Mouse (Mus musculus) midbrain, embryonic 15.5 days (tissue): ENCODE measurements around the gene Gm20716. TPM values are rescaled to one million over a fixed set of nuclear protein-coding genes. Genes with fewer than 3 reads are reported as not detected.
A peak's percentile ranks its signal among the peaks of the same experiment; 100 is the strongest.

Source experiments
- ATAC-seq: fragments of 200-750 bp; cut with Nextera tagmentation; replicated peaks from 2 replicates; pipeline ENCODE4 v1.8.0; 2017; ENCODE audit warnings: moderate TSS enrichment
- H3K27ac ChIP-seq: fragments of 300-500 bp; sonication (generic); 2 replicates; pipeline ENCODE4 v1.5.1; 2015; ENCODE audit warnings: mild to moderate bottlenecking, inconsistent platforms
- H3K27me3 ChIP-seq: fragments of 300-500 bp; sonication (generic); replicated peaks from 2 replicates; pipeline ENCODE4 v1.6.1; 2015; ENCODE audit warnings: inconsistent platforms
- H3K36me3 ChIP-seq: fragments of 300-500 bp; sonication (generic); replicated peaks from 2 replicates; pipeline ENCODE4 v1.6.1; 2015; ENCODE audit warnings: inconsistent platforms
- H3K4me1 ChIP-seq: fragments of 300-500 bp; sonication (generic); 2 replicates; pipeline ENCODE4 v1.6.1; 2015; ENCODE audit warnings: inconsistent platforms
- H3K4me2 ChIP-seq: fragments of 300-500 bp; sonication (generic); 2 replicates; pipeline ENCODE4 v1.6.1; 2015; ENCODE audit warnings: inconsistent platforms, mild to moderate bottlenecking, moderate library complexity
- H3K4me3 ChIP-seq: fragments of 300-500 bp; sonication (generic); 2 replicates; pipeline ENCODE4 v1.5.1; 2015; ENCODE audit warnings: mild to moderate bottlenecking, inconsistent platforms
- H3K9ac ChIP-seq: fragments of 300-500 bp; sonication (generic); 2 replicates; pipeline ENCODE4 v1.6.1; 2015; ENCODE audit warnings: mild to moderate bottlenecking, inconsistent platforms
- H3K9me3 ChIP-seq: fragments of 300-500 bp; sonication (generic); 2 replicates; pipeline ENCODE4 v1.6.1; 2016; ENCODE audit warnings: inconsistent platforms
- WGBS: fragments of 180-500 bp; shearing (Covaris S2); methylation state at CpG from one replicate; pipeline ENCODE4 v1.1.7; 2015; ENCODE audit warnings: mixed read lengths; 5-methylcytosine and 5-hydroxymethylcytosine counted together
- polyA plus RNA-seq: library from polyadenylated mRNA; unstranded; fragments of >200 nt; fragmentation: Nextera tagmentation; extraction: Ambion mirVana; gene quantifications from 2 replicates; pipeline ENCODE4 v1.2.1, GENCODE M21; 2015

Gene Gm20716
- polyA plus RNA-seq, 1 experiment from 2014 or later = 26.1 TPM

DNA sequence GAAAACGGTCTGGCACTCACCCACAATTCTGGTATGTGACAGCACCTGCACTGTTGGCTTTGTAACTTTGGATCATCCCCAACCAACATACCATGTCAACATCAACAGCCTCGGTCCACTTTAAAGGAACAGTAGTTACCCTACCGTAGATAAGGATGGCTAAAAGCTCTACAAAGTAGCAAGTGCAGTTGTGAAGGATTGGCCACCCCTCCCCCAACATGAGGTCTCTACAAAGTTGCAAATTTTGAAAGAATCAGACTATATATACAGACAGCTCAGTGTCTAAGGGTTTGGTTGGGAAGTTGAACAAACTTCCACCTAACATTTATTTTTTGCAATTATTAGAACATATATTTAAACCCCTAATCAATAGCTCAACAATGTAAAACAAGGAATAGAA, 22.3 kb downstream of the Gm20716 start:
- Histone ChIP-seq H3K4me2 (no peak overlapping the region), H3K9me3 (no peaks in the 10 kb centered on the region), H3K27ac (peak overlapping the region; percentile 99), H3K4me3 (no peak overlapping the region), H3K9ac (no peak overlapping the region), H3K27me3 (no peaks in the 10 kb centered on the region), H3K36me3 (peaks cover 33% of the 10 kb centered on the region), H3K4me1 (peaks cover 24% of the 10 kb centered on the region)
- 94% methylated on average over 3 of the region's 3 CpGs for WGBS
- no peak for ATAC-seq

DNA sequence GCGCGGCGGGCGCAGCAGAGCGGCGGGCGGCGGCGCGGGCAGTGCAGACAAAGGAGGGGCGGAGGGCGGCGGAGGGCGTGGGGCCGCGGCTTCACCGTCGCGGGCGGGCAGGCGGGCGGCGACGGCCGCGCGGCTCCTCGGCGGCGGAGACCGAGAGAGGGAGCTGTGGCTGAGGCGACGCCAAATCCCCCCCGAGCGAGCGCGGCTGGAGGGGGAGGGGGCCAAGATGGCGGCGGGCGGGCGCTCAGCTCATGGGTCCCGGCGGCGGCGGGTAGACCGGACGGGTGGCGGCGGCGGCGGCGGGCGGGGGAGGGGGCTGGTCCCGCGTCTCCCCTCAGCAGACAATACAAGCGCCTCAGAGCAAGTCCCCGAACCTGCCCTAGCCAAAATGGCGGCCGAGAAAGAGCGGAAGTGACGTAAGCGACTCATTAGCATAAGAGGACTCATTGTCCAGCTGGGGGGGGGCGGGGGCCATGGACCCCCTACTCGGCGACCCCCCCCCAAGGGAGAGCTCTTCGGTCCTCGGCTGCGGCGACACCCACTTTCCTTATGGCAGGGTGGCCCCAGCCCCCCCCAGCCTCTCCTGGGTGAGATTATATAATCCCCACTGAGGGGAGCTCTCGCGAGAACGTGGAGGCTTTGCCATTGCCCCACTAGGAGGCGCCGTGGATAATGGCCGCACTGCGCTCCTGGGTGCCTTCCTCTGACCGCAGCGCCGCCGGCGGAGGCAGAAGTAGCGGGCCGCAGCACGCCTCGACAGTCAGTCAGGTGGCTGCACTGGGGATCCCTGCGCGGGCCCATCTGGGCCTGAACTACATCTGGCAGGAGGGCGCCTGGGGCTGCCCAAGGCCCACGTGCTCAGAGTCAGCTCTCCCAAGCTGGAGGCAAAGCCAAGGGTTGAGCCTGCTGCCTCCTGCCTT, 23.2 kb downstream of the Gm20716 start, which contains the start of gene Adnp:
Adnp (minus strand) TSS at position 388 of the 920 bp plus-strand sequence.
- Histone ChIP-seq H3K9me3 (no peaks in the 10 kb centered on the region), H3K9ac (peak within 1 kb of the TSS; percentile 100), H3K27ac (peak within 1 kb of the TSS; percentile 99), H3K36me3 (peaks cover 24% of the 10 kb centered on the region), H3K4me2 (peak within 1 kb of the TSS; percentile 70), H3K4me3 (peak within 1 kb of the TSS; percentile 83), H3K27me3 (no peaks in the 10 kb centered on the region), H3K4me1 (peaks cover 24% of the 10 kb centered on the region)
- WGBS = under 1% methylated on average over 47 of the region's 89 CpGs
- ATAC-seq = peak; percentile 88

DNA sequence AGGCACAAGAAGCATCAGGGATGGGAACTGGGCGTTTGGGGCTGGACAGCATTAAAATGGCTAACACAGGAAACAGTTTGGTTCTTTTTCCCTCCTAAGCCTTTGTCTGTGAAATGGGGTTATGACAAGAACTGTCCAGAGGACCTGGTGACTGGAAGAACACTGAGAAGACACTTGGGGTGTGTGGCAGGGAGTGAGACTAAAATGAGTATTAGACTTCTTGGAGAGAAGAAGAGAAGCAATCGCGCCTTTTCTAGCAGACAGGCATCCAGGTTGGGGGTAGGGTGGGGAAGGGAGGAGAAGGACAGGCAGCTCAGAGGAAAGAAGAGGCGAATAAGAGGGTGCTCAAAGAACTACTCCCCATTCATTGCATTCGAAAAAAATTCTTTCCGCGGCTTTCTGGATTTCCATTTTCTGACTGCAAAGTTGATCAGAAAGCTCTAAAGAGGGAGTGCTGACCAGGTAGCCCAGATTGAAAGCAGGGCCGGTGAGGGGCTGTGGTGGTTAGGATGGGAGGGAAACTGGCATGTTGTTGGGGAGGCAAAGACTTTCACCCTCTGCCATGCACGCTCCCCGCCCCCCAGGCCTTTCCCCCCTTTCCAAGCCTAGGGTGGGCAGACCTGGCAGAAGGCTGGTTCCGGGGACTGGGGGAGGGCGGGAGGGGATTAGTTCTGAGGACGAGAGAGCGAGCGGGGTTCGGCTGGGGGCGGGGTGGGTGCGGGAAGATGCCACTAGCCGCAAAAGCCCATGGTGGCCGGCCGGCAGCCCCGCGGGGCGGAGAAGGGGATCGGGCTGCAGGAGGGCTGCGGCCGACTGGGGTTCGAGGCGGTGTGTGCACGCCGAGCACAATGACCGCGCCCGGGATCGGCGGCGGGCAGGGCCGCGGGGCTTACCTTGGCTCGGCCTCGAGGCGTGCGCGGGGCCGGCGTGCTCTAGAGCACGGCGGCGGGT, 24.2 kb downstream of the Gm20716 start:
- H3K27ac ChIP-seq = peak overlapping the region; percentile 99
- peak overlapping the region; percentile 70 for H3K4me2 ChIP-seq
- no peaks in the 10 kb centered on the region for H3K27me3 ChIP-seq
- under 1% methylated on average over 45 of the region's 49 CpGs for WGBS
- no peaks in the 10 kb centered on the region for H3K9me3 ChIP-seq
- peak; percentile 31 for ATAC-seq
- H3K4me3 ChIP-seq = peak overlapping the region; percentile 83
- H3K9ac ChIP-seq = peak overlapping the region; percentile 100
- peaks cover 31% of the 10 kb centered on the region for H3K4me1 ChIP-seq
- peaks cover 13% of the 10 kb centered on the region for H3K36me3 ChIP-seq

DNA sequence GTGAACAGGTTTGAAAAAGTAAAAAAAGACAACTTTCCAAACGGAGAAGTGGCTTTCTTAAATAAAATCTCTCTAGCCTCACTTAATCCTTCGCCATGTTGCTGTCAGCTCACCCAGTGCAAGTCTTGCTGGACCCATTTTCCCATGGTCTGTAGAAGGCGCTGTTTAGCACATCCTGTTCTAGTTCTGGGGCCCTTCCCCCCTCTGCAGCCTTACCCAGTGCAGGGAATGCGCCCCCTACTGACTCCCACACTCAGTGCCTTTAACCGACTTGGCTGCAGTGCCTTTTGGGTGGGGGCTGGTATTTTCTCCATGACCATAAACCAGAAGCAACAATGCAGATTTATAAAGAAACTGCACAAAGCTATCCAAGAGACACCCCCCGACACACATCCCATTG, 24.9 kb downstream of the Gm20716 start:
- peaks cover 38% of the 10 kb centered on the region for H3K4me1 ChIP-seq
- H3K4me3 ChIP-seq = peak overlapping the region; percentile 83
- WGBS = 2% methylated on average over 6 of the region's 6 CpGs
- H3K27ac ChIP-seq = peak overlapping the region; percentile 99
- H3K27me3 ChIP-seq = no peaks in the 10 kb centered on the region
- ATAC-seq = peak; percentile 33; the same call in 1 of the 2 replicates
- H3K36me3 ChIP-seq = peaks cover 7% of the 10 kb centered on the region
- H3K9ac ChIP-seq = peak overlapping the region; percentile 100
- H3K4me2 ChIP-seq = peak overlapping the region; percentile 70
- H3K9me3 ChIP-seq = no peaks in the 10 kb centered on the region

DNA sequence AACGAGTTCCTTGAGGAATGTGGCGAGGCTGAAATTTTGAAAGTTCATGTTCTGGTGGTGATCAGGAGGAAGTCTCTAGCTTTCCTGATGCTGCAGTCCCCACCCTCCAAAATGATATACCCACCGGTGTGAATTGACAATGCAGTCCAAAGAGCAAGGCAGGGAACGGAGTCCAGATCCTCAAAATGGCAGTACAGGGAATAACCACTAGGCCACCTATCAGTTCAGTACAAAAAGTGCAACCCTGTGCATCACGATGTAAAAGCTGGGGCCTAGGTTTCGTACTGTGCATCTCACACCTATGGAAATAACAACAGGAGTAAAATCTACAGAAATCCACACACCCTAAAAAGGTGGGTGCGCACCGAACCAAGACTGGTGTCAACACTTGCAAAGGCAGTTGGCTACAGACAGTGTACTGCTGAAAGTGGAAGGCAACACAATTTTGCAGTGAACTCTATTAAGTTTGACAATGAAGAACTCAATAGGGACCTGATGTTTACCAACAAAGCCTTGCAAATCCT, 25.6 kb downstream of the Gm20716 start:
- Histone ChIP-seq H3K9ac (0 out of 2 replicates have a peak overlapping the region, but pooled peaks have one; percentile 100), H3K36me3 (0 out of 2 replicates have a peak, but pooled peaks cover 4% of the 10 kb centered on the region), H3K4me1 (peaks cover 45% of the 10 kb centered on the region), H3K27ac (no peak overlapping the region), H3K9me3 (no peaks in the 10 kb centered on the region), H3K4me3 (peak overlapping the region; percentile 83), H3K4me2 (peak overlapping the region; percentile 70), H3K27me3 (no peaks in the 10 kb centered on the region)
- 88% methylated on average over 8 of the region's 8 CpGs for WGBS
- no peak for ATAC-seq

DNA sequence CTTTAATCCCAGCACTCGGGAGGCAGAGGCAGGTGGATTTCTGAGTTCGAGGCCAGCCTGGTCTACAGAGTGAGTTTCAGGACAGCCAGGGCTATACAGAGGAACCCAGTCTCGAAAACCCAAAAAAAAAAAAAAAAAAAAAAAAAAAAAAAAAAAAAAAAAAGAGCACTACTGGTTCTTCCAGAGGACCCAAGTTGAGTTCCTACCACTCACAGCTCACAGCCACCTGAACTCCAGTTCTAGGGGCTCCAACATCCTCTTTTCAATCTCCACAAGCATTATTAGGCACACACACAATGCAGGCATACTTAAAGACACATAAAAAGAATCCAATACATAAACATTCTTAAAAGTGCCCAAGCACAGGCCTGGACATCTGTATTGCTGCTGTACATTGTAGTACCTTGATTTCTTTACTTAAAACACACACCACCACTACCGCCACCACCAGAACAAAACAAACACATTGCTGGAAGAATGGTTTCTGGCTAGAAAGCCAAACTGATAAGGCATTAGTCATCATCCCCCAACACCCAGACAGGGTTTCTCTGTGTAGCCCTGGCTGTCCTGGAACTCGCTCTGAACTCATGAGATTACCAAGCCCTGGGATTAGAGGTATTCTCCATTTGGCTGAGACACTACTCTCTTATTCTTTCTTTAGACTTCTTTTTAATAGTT, 30.0 kb downstream of the Gm20716 start:
- no peaks in the 10 kb centered on the region for H3K27me3 ChIP-seq
- H3K27ac ChIP-seq = no peak overlapping the region
- peaks cover 77% of the 10 kb centered on the region for H3K4me1 ChIP-seq
- peak overlapping the region; percentile 22 for H3K4me2 ChIP-seq
- H3K4me3 ChIP-seq = no peak overlapping the region
- ATAC-seq = no peak
- no peaks in the 10 kb centered on the region for H3K9me3 ChIP-seq
- 83% methylated on average over 5 of the region's 5 CpGs for WGBS
- 0 out of 2 replicates have a peak, but pooled peaks cover 4% of the 10 kb centered on the region for H3K36me3 ChIP-seq
- H3K9ac ChIP-seq = no peak overlapping the region

DNA sequence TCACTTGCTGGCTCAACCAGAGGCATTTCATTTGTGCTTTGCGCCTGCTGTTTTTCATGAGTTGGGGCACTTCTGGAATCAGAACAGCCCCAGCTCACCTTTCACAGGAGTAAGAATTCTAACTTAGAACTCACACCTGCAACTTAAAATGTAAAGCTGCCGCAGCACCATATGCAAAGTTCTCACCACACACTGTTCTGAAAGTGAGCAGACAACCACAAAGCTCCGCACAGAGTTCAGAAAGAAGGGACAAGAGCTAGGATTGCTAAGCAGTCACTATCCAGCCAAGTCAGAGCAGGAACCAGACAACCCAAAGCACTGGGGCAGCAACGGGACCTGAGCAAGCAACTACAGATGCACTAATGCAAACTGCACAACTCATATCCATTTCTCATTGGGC, 30.7 kb downstream of the Gm20716 start:
- no peaks in the 10 kb centered on the region for H3K27me3 ChIP-seq
- peak overlapping the region; percentile 22; the same call in 1 of the 2 replicates for H3K4me2 ChIP-seq
- H3K27ac ChIP-seq = no peak overlapping the region
- ATAC-seq = no peak
- no peak overlapping the region for H3K9ac ChIP-seq
- no peaks in the 10 kb centered on the region for H3K9me3 ChIP-seq
- WGBS = 81% methylated on average over 4 of the region's 4 CpGs
- 0 out of 2 replicates have a peak, but pooled peaks cover 4% of the 10 kb centered on the region for H3K36me3 ChIP-seq
- H3K4me1 ChIP-seq = peaks cover 76% of the 10 kb centered on the region
- H3K4me3 ChIP-seq = no peak overlapping the region

DNA sequence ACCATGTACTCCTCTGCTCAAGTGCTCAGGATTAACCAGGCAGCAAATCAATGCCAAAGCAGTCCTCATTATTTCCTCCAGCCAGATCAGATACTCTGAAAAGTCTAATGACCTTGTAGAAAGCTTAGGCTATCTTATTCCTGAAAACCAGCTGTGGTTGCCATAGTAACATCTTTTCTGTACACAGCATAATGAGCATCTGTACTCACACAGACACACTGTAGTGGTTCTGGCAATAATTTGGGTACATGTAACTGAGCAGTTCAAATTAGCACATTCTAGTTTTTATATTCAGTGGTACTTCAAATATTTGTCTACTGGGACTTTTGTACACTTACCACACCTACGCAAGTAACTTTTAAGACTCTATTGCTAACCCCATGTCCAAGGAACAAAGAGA, 31.7 kb downstream of the Gm20716 start:
- Histone ChIP-seq H3K9me3 (no peaks in the 10 kb centered on the region), H3K4me3 (no peak overlapping the region), H3K9ac (no peak overlapping the region), H3K4me1 (peaks cover 74% of the 10 kb centered on the region), H3K36me3 (0 out of 2 replicates have a peak, but pooled peaks cover 2% of the 10 kb centered on the region), H3K27me3 (no peaks in the 10 kb centered on the region), H3K27ac (no peak overlapping the region), H3K4me2 (peak overlapping the region; percentile 8; the same call in 1 of the 2 replicates)
- WGBS = 76% methylated on average over 1 of the region's 1 CpGs
- peak; percentile 51; the same call in 1 of the 2 replicates for ATAC-seq

DNA sequence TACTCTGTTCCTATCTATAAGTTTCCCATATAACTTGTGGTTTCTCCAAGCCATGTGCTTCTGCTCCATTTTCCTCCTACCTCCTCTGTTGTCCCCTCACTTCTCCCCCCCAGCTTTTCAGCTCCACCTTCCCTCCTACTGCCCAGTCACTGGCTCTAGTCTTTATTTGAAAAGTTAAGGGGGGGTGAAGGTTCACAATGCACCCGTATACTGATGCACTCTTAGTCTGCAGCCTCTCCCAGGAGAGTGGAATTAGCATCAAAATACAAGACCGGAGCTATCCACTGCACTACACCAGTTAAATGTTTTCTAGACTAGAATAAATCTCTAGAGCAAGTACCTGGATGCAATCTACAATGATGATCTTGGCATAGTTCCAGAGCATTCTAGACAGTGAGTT, 34.4 kb downstream of the Gm20716 start:
- peaks cover 76% of the 10 kb centered on the region for H3K4me1 ChIP-seq
- H3K36me3 ChIP-seq = no peaks in the 10 kb centered on the region
- H3K4me2 ChIP-seq = no peak overlapping the region
- no peaks in the 10 kb centered on the region for H3K9me3 ChIP-seq
- no peak overlapping the region for H3K4me3 ChIP-seq
- 21% methylated on average over 2 of the region's 2 CpGs for WGBS
- H3K27me3 ChIP-seq = no peaks in the 10 kb centered on the region
- H3K9ac ChIP-seq = no peak overlapping the region
- H3K27ac ChIP-seq = no peak overlapping the region
- no peak for ATAC-seq

DNA sequence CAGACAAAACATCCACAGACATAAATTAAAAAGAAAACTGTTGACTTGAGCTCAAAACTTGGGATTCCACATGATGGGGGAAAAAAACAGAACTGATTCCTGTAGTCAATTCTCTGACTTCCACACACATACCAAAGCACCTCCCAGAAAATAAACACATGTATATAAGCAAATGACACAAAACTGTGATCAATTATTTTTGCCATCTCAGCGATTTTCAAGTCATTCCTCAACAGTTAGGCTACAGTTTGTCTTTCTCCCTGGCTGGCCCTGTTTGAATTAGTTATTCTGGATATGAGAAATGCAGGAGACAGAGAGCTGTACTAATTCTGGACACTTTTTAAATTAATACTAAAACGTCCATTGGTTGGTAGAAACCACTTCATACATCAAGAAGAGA, 36.5 kb downstream of the Gm20716 start:
- no peaks in the 10 kb centered on the region for H3K36me3 ChIP-seq
- H3K27ac ChIP-seq = no peak overlapping the region
- H3K4me2 ChIP-seq = no peak overlapping the region
- no peaks in the 10 kb centered on the region for H3K27me3 ChIP-seq
- ATAC-seq = no peak
- H3K4me3 ChIP-seq = no peak overlapping the region
- peaks cover 73% of the 10 kb centered on the region for H3K4me1 ChIP-seq
- H3K9me3 ChIP-seq = no peaks in the 10 kb centered on the region
- WGBS = 79% methylated on average over 2 of the region's 2 CpGs
- no peak overlapping the region for H3K9ac ChIP-seq

DNA sequence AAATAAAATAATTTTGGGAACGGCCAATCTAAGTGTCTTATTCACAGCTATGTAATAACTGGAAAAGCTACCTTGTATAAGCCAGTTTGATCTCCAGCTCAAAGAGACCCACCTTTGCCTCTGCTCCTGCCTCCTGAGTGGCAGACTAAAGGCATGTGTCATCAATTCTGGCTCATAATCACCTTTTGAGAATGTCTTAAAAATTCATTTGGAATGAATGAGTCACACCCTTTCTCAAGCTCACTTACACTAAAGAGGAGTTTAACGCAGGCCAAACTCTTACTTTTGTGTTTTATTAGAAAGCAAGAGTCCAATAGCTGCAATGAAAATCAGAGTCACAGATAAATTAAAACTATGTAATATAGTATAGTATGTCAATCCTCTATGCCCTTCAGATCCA, 38.3 kb downstream of the Gm20716 start:
- H3K27me3 ChIP-seq = no peaks in the 10 kb centered on the region
- H3K4me1 ChIP-seq = peaks cover 65% of the 10 kb centered on the region
- peaks cover 3% of the 10 kb centered on the region for H3K36me3 ChIP-seq
- no peaks in the 10 kb centered on the region for H3K9me3 ChIP-seq
- WGBS = 93% methylated on average over 2 of the region's 2 CpGs
- ATAC-seq = no peak
- H3K4me3 ChIP-seq = no peak overlapping the region
- no peak overlapping the region for H3K9ac ChIP-seq
- H3K27ac ChIP-seq = no peak overlapping the region
- no peak overlapping the region for H3K4me2 ChIP-seq
